Mouse (Mus musculus): ENCODE results near the gene Ctrb1.

- TF ChIP-seq CTCF (IDR thresholded peaks at IDR 0.05) = no peak
- no peak for TF ChIP-seq EP300 (IDR thresholded peaks at IDR 0.05)
Measured at GRCm38 (mm10) chr8:111736321-111736720, 45.5 kb upstream of the Ctrb1 start.

Measured in lung, postnatal 0 days (tissue).